ENCODE assay signal across 8 mouse cellular contexts in the genomic region with DNA sequence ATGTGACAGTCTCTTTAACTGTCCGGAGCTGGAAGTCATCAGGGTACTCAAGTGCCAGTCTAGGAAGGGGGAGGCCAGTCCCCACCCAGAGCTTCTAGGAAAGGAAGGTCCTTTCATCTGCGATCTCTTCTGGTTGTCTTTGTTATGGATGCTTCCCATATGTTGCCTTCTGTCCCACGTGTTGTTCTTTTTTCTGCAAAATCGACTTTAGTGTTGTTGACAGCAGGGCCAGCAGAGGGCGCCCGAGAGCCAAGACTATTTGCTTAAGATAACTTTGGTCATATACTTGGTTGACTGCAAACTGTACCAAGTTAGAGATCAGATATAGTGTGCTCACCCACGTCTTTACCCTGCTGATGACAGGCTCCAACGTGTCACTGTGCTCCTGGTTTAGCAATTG. TPM values are rescaled to one million over a fixed set of nuclear protein-coding genes. Genes with fewer than 3 reads are reported as not detected.
DNase-seq lines count a peak whose midpoint lies in the region; ATAC-seq and TF ChIP-seq lines count a peak whose summit lies in the region.

No protein-coding gene starts in this region.

- H3K4me2 ChIP-seq in hindbrain, embryonic 15.5 days, result peak overlapping the region; percentile 22; the same call in 1 of the 2 replicates

- H3K36me3 ChIP-seq in MEL (ENCODE audit: control insufficient read depth in 1 of 2, insufficient read depth in 2 of 2, low read length in 2 of 2), result no peaks in the 10 kb centered on the region
- H3K36me3 ChIP-seq in forebrain, embryonic 10.5 days (replicated peaks), result no peaks in the 10 kb centered on the region
- no peaks in the 10 kb centered on the region for H3K36me3 ChIP-seq in hindbrain, embryonic 15.5 days

- no peaks in the 10 kb centered on the region for H3K9me3 ChIP-seq in MEL (replicated peaks; ENCODE audit: insufficient read depth, low read length)
- H3K9me3 ChIP-seq in forebrain, embryonic 10.5 days, result no peaks in the 10 kb centered on the region
- H3K9me3 ChIP-seq in hindbrain, embryonic 15.5 days, result no peaks in the 10 kb centered on the region

- no peak overlapping the region for H3K27ac ChIP-seq in MEL (ENCODE audit: control insufficient read depth, low read depth, low read length)
- no peak overlapping the region for H3K27ac ChIP-seq in forebrain, embryonic 10.5 days
- no peak overlapping the region for H3K27ac ChIP-seq in hindbrain, embryonic 15.5 days (replicated peaks)

- no peaks in the 10 kb centered on the region for H3K27me3 ChIP-seq in MEL (ENCODE audit: control insufficient read depth in 1 of 2, insufficient read depth in 2 of 2, low read length in 2 of 2)
- no peaks in the 10 kb centered on the region for H3K27me3 ChIP-seq in forebrain, embryonic 10.5 days (ENCODE audit: poor library complexity, severe bottlenecking)
- no peaks in the 10 kb centered on the region for H3K27me3 ChIP-seq in hindbrain, embryonic 15.5 days

- peak; percentile 69; the same call in 1 of the 2 replicates for ATAC-seq in hindbrain, embryonic 15.5 days (ENCODE audit: low FRiP score, low read depth)

- H3K4me1 ChIP-seq in MEL (ENCODE audit: control insufficient read depth in 1 of 2, insufficient read depth in 2 of 2, low read length in 2 of 2), result no peaks in the 10 kb centered on the region
- no peaks in the 10 kb centered on the region for H3K4me1 ChIP-seq in forebrain, embryonic 10.5 days
- 0 out of 2 replicates have a peak, but pooled peaks cover 2% of the 10 kb centered on the region for H3K4me1 ChIP-seq in hindbrain, embryonic 15.5 days (replicated peaks)

- peak; percentile 71 to 84 (median 76) for TF ChIP-seq CTCF in MEL (IDR thresholded peaks at IDR 0.05 in 2 of 3, conservative IDR thresholded peaks at IDR 0.05 in 1 of 3; ENCODE audit: control insufficient read depth in 1 of 3, insufficient read depth in 1 of 3, low read depth in 2 of 3, low read length in 3 of 3, poor library complexity in 1 of 3, severe bottlenecking in 1 of 3)

- TF ChIP-seq RAD21 in MEL (IDR thresholded peaks at IDR 0.05; ENCODE audit: low read depth, low read length), result peak; percentile 57

- no peak overlapping the region for H3K4me3 ChIP-seq in MEL (ENCODE audit: control insufficient read depth in 1 of 2, insufficient read depth in 1 of 2, low read depth in 2 of 2, low read length in 2 of 2)
- no peak overlapping the region for H3K4me3 ChIP-seq in forebrain, embryonic 10.5 days
- no peak overlapping the region for H3K4me3 ChIP-seq in hindbrain, embryonic 15.5 days

- H3K79me2 ChIP-seq in MEL (ENCODE audit: control insufficient read depth, insufficient read depth, low read length, poor library complexity), result no peaks in the 10 kb centered on the region

- no peak for TF ChIP-seq EP300 in MEL (IDR thresholded peaks at IDR 0.05; ENCODE audit: low read depth in 1 of 2, low read length in 2 of 2)

- DNase-seq in MEL (ENCODE audit: low read depth, low spot score), result peak; percentile 58
- peak; percentile 77 for DNase-seq in brain, adult 2 months (ENCODE audit: low read depth, low spot score)
- peak; percentile 76 for DNase-seq in forebrain, embryonic 10.5 days (ENCODE audit: extremely low spot score, low spot score)
- DNase-seq in layer of hippocampus, postnatal 10 days (ENCODE audit: low spot score in 2 of 2), result peak; percentile 77 to 82
- DNase-seq in lung, postnatal 14 days, result peak; percentile 79
- peak; percentile 43 for DNase-seq in retina, postnatal 7 days (ENCODE audit: low read depth, low spot score)
- DNase-seq in urinary bladder, postnatal 36 days (ENCODE audit: low spot score in 2 of 2), result peak; percentile 74 to 75

- WGBS in forebrain, embryonic 10.5 days, result 22% methylated on average over 8 of the region's 8 CpGs
- WGBS in hindbrain, embryonic 15.5 days, result 10% methylated on average over 8 of the region's 8 CpGs

- no peak for TF ChIP-seq POLR2A in MEL (IDR thresholded peaks at IDR 0.05; ENCODE audit: control insufficient read depth in 1 of 2, insufficient read depth in 1 of 2, low read depth in 1 of 2, low read length in 2 of 2, poor library complexity in 1 of 2)

- no peak overlapping the region for H3K9ac ChIP-seq in MEL (ENCODE audit: control insufficient read depth, low read depth, low read length, poor library complexity, severe bottlenecking)
- H3K9ac ChIP-seq in hindbrain, embryonic 15.5 days, result no peak overlapping the region

TF ChIP-seq in MEL, 35 proteins besides CTCF, POLR2A, EP300 and RAD21:
- peak; percentile 73 for TF ChIP-seq SMC3 (IDR thresholded peaks at IDR 0.05; ENCODE audit: low read depth, low read length)
- TF ChIP-seq MYB (IDR thresholded peaks at IDR 0.05; ENCODE audit: low read depth, low read length), result no peak
- TF ChIP-seq KAT2A (conservative IDR thresholded peaks at IDR 0.05; ENCODE audit: low read depth, low read length), result no peak
- TF ChIP-seq ZC3H11A (IDR thresholded peaks at IDR 0.05; ENCODE audit: low read depth, low read length), result peak; percentile 29; the same call in 1 of the 2 replicates
- no peak for TF ChIP-seq POLR2AphosphoS5 (IDR thresholded peaks at IDR 0.05; ENCODE audit: borderline replicate concordance, low read depth, low read length)
- no peak for TF ChIP-seq MAX (IDR thresholded peaks at IDR 0.05; ENCODE audit: low read length)

RNA-seq across cellular contexts. Expression of gene Cfap299, which starts 19.5 kb away (rescaled TPM):
- not detected in 2 replicates for total RNA-seq in MEL (2012; rRNA removed)
- not detected for polyA plus RNA-seq in MEL (2012; ENCODE audit: insufficient read depth in 1 of 2, insufficient read length in 2 of 2, low read depth in 1 of 2, low replicate concordance in 2 of 2, missing spikeins in 1 of 2)
- polyA plus RNA-seq in forebrain, embryonic 10.5 days (2016; fragmentation: Nextera tagmentation; extraction: Ambion mirVana), result 0.17 and 0.31 TPM in 2 replicates
- polyA plus RNA-seq in hindbrain, embryonic 15.5 days (2015; fragmentation: Nextera tagmentation; extraction: Ambion mirVana), result 1.6 and 2.3 TPM in 2 replicates
- 1 to 10 TPM in 1 of 2 experiments, not detected in 1; 2.2 TPM for total RNA-seq in layer of hippocampus, postnatal 10 days (2021)
